Mouse (Mus musculus) erythroblast, embryonic 14.5 days (primary cell): ENCODE measurements around the gene Coro1a.

Experiments
- GATA1 ChIP-seq: IDR thresholded peaks from 2 replicates; pipeline ENCODE4 v1.6.1; 2012; ENCODE audit warnings: low read length, inconsistent platforms, mixed read lengths
- TAL1 ChIP-seq: IDR thresholded peaks from 3 replicates; pipeline ENCODE4 v1.6.1; 2012; ENCODE audit warnings: low read length, inconsistent platforms, mixed read lengths

DNA sequence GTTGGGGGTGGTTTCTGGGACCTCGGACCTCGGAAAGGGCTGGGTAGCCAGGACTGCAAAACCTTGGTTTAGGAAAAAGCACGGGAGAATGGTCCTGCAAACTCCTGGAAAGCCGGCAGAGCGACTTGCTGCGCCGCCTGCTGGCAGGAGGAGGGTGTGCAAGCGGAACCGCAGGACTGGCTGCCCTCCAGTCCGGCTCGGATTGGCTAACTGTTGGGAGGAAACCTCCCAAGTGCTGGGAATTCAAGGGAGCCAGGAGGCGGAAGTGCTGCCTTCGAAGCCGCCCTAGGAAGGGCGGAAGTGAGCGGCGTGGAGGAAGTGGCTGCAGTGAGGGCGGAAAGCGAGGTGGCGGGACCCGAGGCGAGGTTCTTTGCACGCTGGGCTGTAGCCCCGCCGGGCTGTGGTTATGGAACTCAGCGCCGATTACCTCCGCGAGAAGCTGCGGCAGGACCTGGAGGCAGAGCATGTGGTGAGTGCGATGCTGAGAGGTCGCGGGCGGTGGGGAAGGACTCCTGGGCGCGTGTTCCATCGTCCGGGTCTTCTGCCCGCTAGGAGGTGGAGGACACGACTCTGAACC, 11.9 kb downstream of the Coro1a start, which contains the start of gene Slx1b:
- TF ChIP-seq TAL1: no peak
- no peak for TF ChIP-seq GATA1
